Mouse (Mus musculus) heart, postnatal 10 days (tissue): Measurements from ENCODE around the gene Zfp873. TPM values are rescaled to one million over a fixed set of nuclear protein-coding genes. Genes with fewer than 3 reads are reported as not detected.
"Not testable (repeated sequence)": the region's sequence is repeated elsewhere in the genome, so short reads cannot be mapped to it uniquely, and the experiment has no call there.

Experiments
- DNase-seq, 2 experiments: peaks; one replicate each; pipeline ENCODE4 v3.0.0; 2021
- intact Hi-C: fragments of 180-260 bp; cut with DNase I; formaldehyde crosslinking; loops from one replicate; pipeline ENCODE4 v1.15.1; 2025
- total RNA-seq, 2 experiments: library from RNA; stranded (reverse); gene quantifications; 2 replicates each; pipeline ENCODE4 v1.2.3; 2021

Zfp873 gene
- 10 to 100 TPM in 1 of 2 experiments, 1 to 10 TPM in 1; 6.9 to 10.7 TPM for total RNA-seq

- peak; percentile 96 for DNase-seq
- intact Hi-C loops = no loop called here
Measured at GRCm38 (mm10) chr10:82047597-82048459, at the start of gene Zfp873. TSS of gene Zfp873 (plus strand) at chr10:82048123.

- intact Hi-C loops, DNase-seq: not testable (repeated sequence)
Measured at GRCm38 (mm10) chr10:82003209-82003608, 44.7 kb upstream of the Zfp873 start.

GRCm38 (mm10) chr10:82004822-82005221 lies 43.1 kb upstream of the Zfp873 start:
- intact Hi-C loops = not testable (repeated sequence)
- DNase-seq = peak in 1 of 2 experiments; percentile 17

- intact Hi-C loops = no loop called here
- DNase-seq = no peak
Measured at GRCm38 (mm10) chr10:82042191-82042590, 5.7 kb upstream of the Zfp873 start.

- no peak for DNase-seq
- intact Hi-C loops = no loop called here
Measured at GRCm38 (mm10) chr10:82046603-82047002, 1.3 kb upstream of the Zfp873 start.

- intact Hi-C loops, DNase-seq: not testable (repeated sequence)
Measured at GRCm38 (mm10) chr10:82048460-82048804, 509 bp downstream of the Zfp873 start.

- intact Hi-C loops = not testable (repeated sequence)
- peak; percentile 83 to 84 for DNase-seq
Measured at GRCm38 (mm10) chr10:82082728-82083621, 35.1 kb downstream of the Zfp873 start, which contains the start of gene BC024063. TSS of gene BC024063 (plus strand) at chr10:82083353.

GRCm38 (mm10) chr10:82083622-82083971 lies 35.7 kb downstream of the Zfp873 start:
- intact Hi-C loops = not testable (repeated sequence)

More at GRCm38 (mm10) chr10:82083622-82083971, 35.7 kb downstream of the Zfp873 start:
- not testable (repeated sequence) for DNase-seq

Other genes with a start within 250 kb of the Zfp873 start
- 1 to 10 TPM; 1.8 to 2.1 TPM for gene Gm4767, start 235.9 kb upstream of the Zfp873 start, total RNA-seq
- gene Gm32687, start 184.2 kb upstream of the Zfp873 start, total RNA-seq = 1 to 10 TPM; 2.7 to 3.3 TPM
- 1 to 10 TPM; 1.8 to 1.9 TPM for gene Zfp781, start 117.6 kb upstream of the Zfp873 start, total RNA-seq
- 1 to 10 TPM; 4.2 to 4.7 TPM for gene BC024063, start 35.2 kb downstream of the Zfp873 start, total RNA-seq
- 1 to 10 TPM; 4.3 to 7.5 TPM for gene AU041133, start 79.9 kb downstream of the Zfp873 start, total RNA-seq
- 10 to 100 TPM in 1 of 2 experiments, 1 to 10 TPM in 1; 8.5 to 10.1 TPM for gene Zfp938, start 193.2 kb downstream of the Zfp873 start, total RNA-seq